Mouse (Mus musculus) CH12.LX (cell line): ENCODE measurements around the gene Tspan4. TPM values are rescaled to one million over a fixed set of nuclear protein-coding genes. Genes with fewer than 3 reads are reported as not detected.

ENCODE experiments used
- DNase-seq: peaks from one replicate; pipeline ENCODE4 v3.0.0-alpha.2; 2013; ENCODE audit errors: extremely low read depth
- H3K27ac ChIP-seq: 2 replicates; pipeline ENCODE4 v1.5.1; 2012; ENCODE audit warnings: low read depth, mild to moderate bottlenecking, control low read depth, moderate library complexity; ENCODE audit not compliant: insufficient read depth
- H3K27me3 ChIP-seq: replicated peaks from 2 replicates; pipeline ENCODE3; 2012; ENCODE audit warnings: inconsistent platforms
- H3K36me3 ChIP-seq, 2 experiments: replicated peaks in 1 of 2; 2 replicates each; pipeline versions ENCODE3 to v1.6.1; 2012; ENCODE audit warnings: inconsistent platforms in 1 of 2, low read length in 1 of 2, mild to moderate bottlenecking in 1 of 2, mixed read lengths in 1 of 2, moderate library complexity in 1 of 2; ENCODE audit not compliant: control insufficient read depth in 1 of 2, insufficient read depth in 1 of 2
- H3K4me1 ChIP-seq, 2 experiments: 2 replicates each; pipeline ENCODE4 v1.6.1; 2012; ENCODE audit warnings: inconsistent platforms in 1 of 2, moderate library complexity in 1 of 2; ENCODE audit not compliant: insufficient read depth in 2 of 2, control insufficient read depth in 1 of 2
- H3K4me2 ChIP-seq: 2 replicates; pipeline ENCODE4 v1.6.1; 2012; ENCODE audit warnings: low read depth, mild to moderate bottlenecking, control low read depth; ENCODE audit not compliant: poor library complexity, insufficient read depth, severe bottlenecking
- H3K4me3 ChIP-seq, 3 experiments: fragments of 150-350 bp in 1 of 3; sonication (generic) in 1 of 3; replicated peaks in 1 of 3; 2 replicates each; pipeline versions ENCODE3 to v1.5.1; 2011 to 2012; ENCODE audit warnings: low read depth in 2 of 3, low read length in 2 of 3, mild to moderate bottlenecking in 2 of 3, moderate library complexity in 2 of 3, control low read depth in 1 of 3, improper control_type of control experiment in 1 of 3, inconsistent platforms in 1 of 3, mixed read lengths in 1 of 3; ENCODE audit not compliant: poor library complexity in 1 of 3
- H3K79me2 ChIP-seq: replicated peaks from 2 replicates; pipeline ENCODE4 v1.6.1; 2012; ENCODE audit warnings: mild to moderate bottlenecking, moderate library complexity; ENCODE audit not compliant: control insufficient read depth, poor library complexity, insufficient read depth, severe bottlenecking; ENCODE audit errors: extremely low read depth
- H3K9ac ChIP-seq: 2 replicates; pipeline ENCODE4 v1.6.1; 2012; ENCODE audit warnings: low read depth, mild to moderate bottlenecking, control low read depth, moderate library complexity; ENCODE audit not compliant: insufficient read depth
- H3K9me3 ChIP-seq: replicated peaks from 2 replicates; pipeline ENCODE3; 2012; ENCODE audit warnings: low read length, inconsistent platforms, mixed read lengths
- BHLHE40 ChIP-seq: IDR thresholded peaks from 2 replicates; pipeline ENCODE4 v1.6.1; 2011; ENCODE audit warnings: mild to moderate bottlenecking, low read depth, low read length, improper control_type of control experiment
- CHD1 ChIP-seq: IDR thresholded peaks from 2 replicates; pipeline ENCODE4 v1.6.1; 2012; ENCODE audit warnings: low read depth, low read length, improper control_type of control experiment, inconsistent platforms
- CTCF ChIP-seq, 2 experiments: IDR thresholded peaks in 1 of 2; conservative IDR thresholded peaks in 1 of 2; 2 replicates each; pipeline ENCODE4 v1.5.1; 2011 to 2012; ENCODE audit warnings: low read depth in 2 of 2, low read length in 2 of 2, improper control_type of control experiment in 1 of 2, inconsistent platforms in 1 of 2, mild to moderate bottlenecking in 1 of 2, moderate library complexity in 1 of 2
- E2F4 ChIP-seq: IDR thresholded peaks from 2 replicates; pipeline ENCODE4 v1.6.1; 2011; ENCODE audit warnings: low read depth, low read length, improper control_type of control experiment; ENCODE audit not compliant: insufficient replicate concordance
- EP300 ChIP-seq: IDR thresholded peaks from 2 replicates; pipeline ENCODE4 v1.6.1; 2011; ENCODE audit warnings: low read length, improper control_type of control experiment
- ETS1 ChIP-seq: conservative IDR thresholded peaks from 2 replicates; pipeline ENCODE4 v1.6.1; 2012; ENCODE audit warnings: low read depth, mild to moderate bottlenecking, inconsistent platforms, low read length, improper control_type of control experiment, moderate library complexity
- GABPA ChIP-seq: IDR thresholded peaks from 2 replicates; pipeline ENCODE4 v1.6.1; 2012; ENCODE audit warnings: low read depth, low read length, improper control_type of control experiment, inconsistent platforms; ENCODE audit not compliant: insufficient replicate concordance
- HCFC1 ChIP-seq: IDR thresholded peaks from 2 replicates; pipeline ENCODE4 v1.6.1; 2012; ENCODE audit warnings: low read depth, mild to moderate bottlenecking, inconsistent platforms, low read length, improper control_type of control experiment
- JUN ChIP-seq: IDR thresholded peaks from 2 replicates; pipeline ENCODE4 v1.6.1; 2011; ENCODE audit warnings: low read depth, mild to moderate bottlenecking, low read length, improper control_type of control experiment, moderate library complexity; ENCODE audit not compliant: insufficient read depth
- JUND ChIP-seq: conservative IDR thresholded peaks from 2 replicates; pipeline ENCODE4 v1.6.1; 2011; ENCODE audit warnings: low read depth, low read length, improper control_type of control experiment
- MAFK ChIP-seq: IDR thresholded peaks from 2 replicates; pipeline ENCODE4 v1.6.1; 2011; ENCODE audit warnings: low read length, improper control_type of control experiment; ENCODE audit not compliant: insufficient replicate concordance
- MAX ChIP-seq: IDR thresholded peaks from 2 replicates; pipeline ENCODE4 v1.6.1; 2011; ENCODE audit warnings: low read length, improper control_type of control experiment
- MEF2A ChIP-seq: IDR thresholded peaks from 2 replicates; pipeline ENCODE4 v1.6.1; 2014; ENCODE audit warnings: low read depth, mild to moderate bottlenecking, inconsistent platforms, low read length, improper control_type of control experiment, borderline replicate concordance
- MYC ChIP-seq: IDR thresholded peaks from 2 replicates; pipeline ENCODE4 v1.6.1; 2011; ENCODE audit warnings: low read depth, mild to moderate bottlenecking, improper control_type of control experiment, low read length
- NELFE ChIP-seq: IDR thresholded peaks from 2 replicates; pipeline ENCODE4 v1.6.1; 2011; ENCODE audit warnings: low read depth, low read length, improper control_type of control experiment
- POLR2AphosphoS2 ChIP-seq: IDR thresholded peaks from 2 replicates; pipeline ENCODE4 v1.6.1; 2011; ENCODE audit warnings: low read depth, low read length, improper control_type of control experiment
- SIN3A ChIP-seq: IDR thresholded peaks from 2 replicates; pipeline ENCODE4 v1.6.1; 2012; ENCODE audit warnings: low read length, improper control_type of control experiment, inconsistent platforms
- ZMIZ1 ChIP-seq: IDR thresholded peaks from 2 replicates; pipeline ENCODE4 v1.6.1; 2012; ENCODE audit warnings: low read depth, mild to moderate bottlenecking, inconsistent platforms, low read length, improper control_type of control experiment
- ZNF384 ChIP-seq: IDR thresholded peaks from 2 replicates; pipeline ENCODE4 v1.6.1; 2012; ENCODE audit warnings: low read depth, low read length, improper control_type of control experiment, inconsistent platforms
- dilution Hi-C: fragments of 300-500 bp; cut with MboI; formaldehyde crosslinking; loops from 2 replicates; pipeline ENCODE4 v1.14.3; 2020; ENCODE audit warnings: low sequenced_read_pairs; ENCODE audit not compliant: extremely low pct_unique_long_range_greater_than_20kb, extremely low pct_ligation_motif_present
- in situ Hi-C: fragments of 300-500 bp; cut with MboI; formaldehyde crosslinking; loops from 3 replicates; pipeline ENCODE4 v1.14.3; 2019; ENCODE audit warnings: low sequenced_read_pairs, low pct_ligation_motif_present, low pct_unique_long_range_greater_than_20kb, mixed read lengths
- polyA plus RNA-seq: library from polyadenylated mRNA; unstranded; fragments of >175 nt; gene quantifications from 2 replicates; pipeline ENCODE4 v1.2.1, GENCODE M21; 2012; ENCODE audit warnings: low read depth; ENCODE audit not compliant: insufficient read length
- total RNA-seq, 2 experiments: library from RNA; depleted of rRNA; stranded (reverse); fragments of 300-350 nt in 1 of 2; fragments of >200 nt in 1 of 2; gene quantifications; 2 replicates each; pipeline ENCODE4 v1.2.3; 2012 to 2014

The Tspan4 gene
- total and polyA plus RNA-seq, 3 experiments = 21.2 to 28.9 (median 28.4) TPM

- Histone ChIP-seq H3K4me1 (peaks cover 29 to 51% of the 10 kb centered on the region in 2 experiments), H3K9ac (no peak overlapping the region), H3K4me3 (no peak overlapping the region), H3K79me2 (peaks cover 22% of the 10 kb centered on the region), H3K9me3 (no peaks in the 10 kb centered on the region), H3K36me3 (peaks cover 27 to 46% of the 10 kb centered on the region in 2 experiments), H3K4me2 (no peak overlapping the region), H3K27ac (no peak overlapping the region), H3K27me3 (no peaks in the 10 kb centered on the region)
- in situ Hi-C loops = no loop called here
- dilution Hi-C loops = no loop called here
- TF ChIP-seq HCFC1 (no peak), ZNF384 (no peak), CTCF (conservative IDR thresholded peaks at IDR 0.05 in 1 of 2, IDR thresholded peaks at IDR 0.05 in 1 of 2; ENCODE audit: low read depth in 2 of 2, low read length in 2 of 2) (no peak), JUN (no peak), MEF2A (no peak), CHD1 (no peak), MYC (no peak), E2F4 (no peak), MAX (no peak), BHLHE40 (no peak), JUND (no peak)
- DNase-seq = no peak
Measured at GRCm38 (mm10) chr7:141469901-141470636, 5.0 kb upstream of the Tspan4 start.

GRCm38 (mm10) chr7:141470637-141470944 lies 4.4 kb upstream of the Tspan4 start:
- Histone ChIP-seq H3K79me2 (peaks cover 22% of the 10 kb centered on the region), H3K4me2 (no peak overlapping the region), H3K4me3 (no peak overlapping the region), H3K36me3 (peaks cover 27 to 46% of the 10 kb centered on the region in 2 experiments), H3K27ac (no peak overlapping the region), H3K27me3 (peaks cover 2% of the 10 kb centered on the region), H3K9me3 (no peaks in the 10 kb centered on the region), H3K9ac (no peak overlapping the region), H3K4me1 (peaks cover 29 to 53% of the 10 kb centered on the region in 2 experiments)
- in situ Hi-C loops = no loop called here
- dilution Hi-C loops = no loop called here
- TF ChIP-seq CTCF (conservative IDR thresholded peaks at IDR 0.05 in 1 of 2, IDR thresholded peaks at IDR 0.05 in 1 of 2; ENCODE audit: low read depth in 2 of 2, low read length in 2 of 2) (no peak), MAFK (no peak), POLR2AphosphoS2 (no peak), EP300 (no peak), SIN3A (no peak), NELFE (no peak), GABPA (no peak), HCFC1 (no peak), ETS1 (no peak), JUN (no peak), ZMIZ1 (no peak)
- DNase-seq = no peak
